Mouse (Mus musculus): ENCODE measurements at regions not wholly inside any gene's neighbourhood (a gene's known extent, or its start where the extent isn't known, plus 50 kb on each side); places are given as distances from the start of the nearest gene placed in this dataset.

DNA sequence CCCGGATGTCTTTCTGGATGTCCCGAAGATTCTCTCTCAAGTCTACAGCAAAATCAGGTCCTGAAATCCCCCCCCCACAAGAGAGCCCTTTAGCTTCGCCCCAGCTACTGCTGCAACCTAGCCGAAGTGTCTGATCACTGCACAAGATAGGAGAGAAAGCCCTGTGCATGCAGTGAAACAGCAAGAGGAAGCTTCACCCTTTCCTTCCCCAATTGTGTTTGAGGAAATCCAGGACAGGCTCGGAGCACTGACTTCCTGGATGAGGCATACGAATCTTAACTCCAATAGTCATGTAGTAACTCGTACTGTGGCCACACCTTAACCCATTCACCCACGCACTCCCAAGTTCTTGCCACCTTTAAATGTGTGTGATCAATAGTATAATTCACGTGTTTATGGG lies 82.7 kb upstream of the 4933415F23Rik start:
- peak; percentile 38; the same call in 1 of the 2 replicates for TF ChIP-seq POLR2A (IDR thresholded peaks at IDR 0.05; ENCODE audit: borderline replicate concordance, extremely low read depth, low read depth, low read length)
- no peak for TF ChIP-seq CTCF (IDR thresholded peaks at IDR 0.05; ENCODE audit: insufficient read depth, low read length)

Measured in lung, adult 2 months (tissue).